Mouse (Mus musculus) liver, embryonic 14.5 days (tissue): ENCODE measurements around the gene Acsm3.
"Not testable (repeated sequence)": the region's sequence is repeated elsewhere in the genome, so short reads cannot be mapped to it uniquely, and the experiment has no call there.

ENCODE experiments used
- CTCF ChIP-seq: IDR thresholded peaks from 2 replicates; pipeline ENCODE4 v1.5.1; 2016; ENCODE audit warnings: antibody characterized with exemption, low read depth, control low read depth
- EP300 ChIP-seq: IDR thresholded peaks from 2 replicates; pipeline ENCODE4 v1.6.1; 2016; ENCODE audit warnings: antibody characterized with exemption, low read depth

DNA sequence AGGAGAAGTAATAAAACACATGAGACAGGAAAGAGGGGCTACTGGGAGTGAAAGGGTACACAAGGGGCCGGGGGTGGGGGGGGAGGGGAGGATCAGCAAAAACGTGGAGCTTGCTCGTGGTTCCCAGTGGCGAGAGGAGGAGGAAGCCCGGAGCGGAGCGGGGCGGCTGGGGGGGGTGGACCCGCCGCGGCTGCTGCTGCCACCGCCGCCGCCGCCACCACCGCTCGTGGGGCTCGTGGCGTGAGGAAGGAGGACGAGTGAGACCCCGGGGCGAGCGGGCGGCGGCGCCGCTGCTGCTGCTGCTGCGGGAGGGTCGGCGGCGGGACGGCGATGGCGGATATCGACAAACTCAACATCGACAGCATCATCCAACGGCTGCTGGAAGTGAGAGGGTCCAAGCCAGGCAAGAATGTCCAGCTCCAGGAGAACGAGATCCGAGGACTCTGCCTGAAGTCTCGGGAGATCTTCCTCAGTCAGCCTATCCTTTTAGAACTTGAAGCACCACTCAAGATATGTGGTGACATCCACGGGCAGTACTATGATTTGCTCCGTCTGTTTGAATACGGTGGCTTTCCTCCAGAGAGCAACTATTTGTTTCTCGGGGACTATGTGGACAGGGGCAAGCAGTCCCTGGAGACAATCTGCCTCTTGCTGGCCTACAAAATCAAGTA, 20.8 kb upstream of the Acsm3 start:
- TF ChIP-seq CTCF, EP300: not testable (repeated sequence)
